Mouse (Mus musculus) midbrain, postnatal 0 days (tissue): ENCODE data around the gene Aqp8. TPM values are rescaled to one million over a fixed set of nuclear protein-coding genes. Genes with fewer than 3 reads are reported as not detected.

ENCODE experiments used
- ATAC-seq: fragments of 200-750 bp; cut with Nextera tagmentation; 2 replicates; pipeline ENCODE4 v1.8.0; 2017; ENCODE audit warnings: moderate number of reproducible peaks, mild to moderate bottlenecking, moderate TSS enrichment, moderate library complexity; ENCODE audit not compliant: low FRiP score
- DNase-seq: peaks from one replicate; pipeline ENCODE4 v3.0.0-alpha.2; 2015; ENCODE audit warnings: low spot score
- H3K27ac ChIP-seq: fragments of 300-500 bp; sonication (generic); 2 replicates; pipeline ENCODE4 v1.5.1; 2014; ENCODE audit warnings: low read depth, mild to moderate bottlenecking, low read length, mixed read lengths
- H3K27me3 ChIP-seq: fragments of 300-500 bp; sonication (generic); 2 replicates; pipeline ENCODE4 v1.6.1; 2014; ENCODE audit warnings: low read length, control low read depth, mixed read lengths; ENCODE audit not compliant: insufficient read depth
- H3K36me3 ChIP-seq: fragments of 300-500 bp; sonication (generic); 2 replicates; pipeline ENCODE4 v1.6.1; 2014; ENCODE audit warnings: low read length, control low read depth, mixed read lengths; ENCODE audit not compliant: insufficient read depth
- H3K4me1 ChIP-seq: fragments of 300-500 bp; sonication (generic); 2 replicates; pipeline ENCODE4 v1.6.1; 2014; ENCODE audit warnings: mild to moderate bottlenecking, control low read depth, antibody characterized with exemption, low read length, mixed read lengths; ENCODE audit not compliant: insufficient read depth
- H3K4me2 ChIP-seq: fragments of 300-500 bp; sonication (generic); 2 replicates; pipeline ENCODE4 v1.6.1; 2014; ENCODE audit warnings: low read depth, mild to moderate bottlenecking, low read length, mixed read lengths; ENCODE audit not compliant: poor library complexity, severe bottlenecking
- H3K4me3 ChIP-seq: fragments of 300-500 bp; sonication (generic); 2 replicates; pipeline ENCODE4 v1.5.1; 2014; ENCODE audit warnings: low read depth, mild to moderate bottlenecking, low read length, moderate library complexity
- H3K9ac ChIP-seq: fragments of 300-500 bp; sonication (generic); replicated peaks from 2 replicates; pipeline ENCODE4 v1.6.1; 2014; ENCODE audit warnings: mild to moderate bottlenecking, low read length, moderate library complexity, mixed read lengths; ENCODE audit not compliant: poor library complexity, severe bottlenecking
- H3K9me3 ChIP-seq: fragments of 300-500 bp; sonication (generic); 2 replicates; pipeline ENCODE4 v1.6.1; 2016; ENCODE audit warnings: low read length, control low read depth
- CTCF ChIP-seq: IDR thresholded peaks from 2 replicates; pipeline ENCODE4 v1.5.1; 2016; ENCODE audit warnings: antibody characterized with exemption, mild to moderate bottlenecking
- WGBS: fragments of 180-500 bp; shearing (Covaris S2); extraction: QIAGEN DNeasy Blood & Tissue Kit; methylation state at CpG from one replicate; pipeline ENCODE4 v1.1.7; 2014; 5-methylcytosine and 5-hydroxymethylcytosine counted together
- polyA plus RNA-seq: library from polyadenylated mRNA; unstranded; fragments of >200 nt; fragmentation: Nextera tagmentation; extraction: Ambion mirVana; gene quantifications from 2 replicates; pipeline ENCODE4 v1.2.1, GENCODE M21; 2015
- total RNA-seq: library from RNA; depleted of rRNA; stranded (reverse); fragments of >200 nt; gene quantifications from 2 replicates; pipeline ENCODE4 v1.2.3, GENCODE M21; 2014; rRNA removed

Aqp8 gene
- total RNA-seq: not detected in 2 replicates
- not detected in 2 replicates for polyA plus RNA-seq

DNA sequence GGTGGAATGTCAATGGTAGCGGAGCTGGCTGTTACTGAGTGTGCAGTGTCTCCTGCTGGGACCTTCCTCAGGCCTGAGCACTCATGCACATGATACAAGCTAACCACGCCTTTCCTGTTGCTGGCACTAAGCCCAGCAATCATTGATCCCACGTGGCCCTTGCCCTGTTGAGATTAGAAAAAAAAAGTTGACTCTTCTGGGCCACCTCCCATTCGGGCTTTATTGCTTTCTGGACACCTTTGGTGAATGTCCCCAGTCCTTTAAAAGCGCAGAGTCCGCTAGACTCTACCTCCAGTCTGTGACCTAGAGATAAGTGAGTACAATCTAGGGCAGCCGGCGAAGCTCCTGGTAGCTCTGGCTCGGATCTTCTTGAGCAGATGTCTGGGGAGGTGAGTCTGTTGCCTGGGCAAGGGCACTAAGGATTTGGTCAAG is at the start of gene Aqp8:
TSS of gene Aqp8 (plus strand) at position 222 of the 432 bp plus-strand sequence.
- Histone ChIP-seq H3K27me3 (no peaks in the 10 kb centered on the region), H3K9me3 (no peaks in the 10 kb centered on the region), H3K36me3 (no peaks in the 10 kb centered on the region), H3K27ac (no peak within 1 kb of the TSS), H3K4me3 (no peak within 1 kb of the TSS), H3K9ac (no peak within 1 kb of the TSS), H3K4me2 (no peak within 1 kb of the TSS), H3K4me1 (no peaks in the 10 kb centered on the region)
- WGBS: 72% methylated on average over 9 of the region's 9 CpGs
- DNase-seq (peak; percentile 44), ATAC-seq (no peak)
- TF ChIP-seq CTCF: no peak

DNA sequence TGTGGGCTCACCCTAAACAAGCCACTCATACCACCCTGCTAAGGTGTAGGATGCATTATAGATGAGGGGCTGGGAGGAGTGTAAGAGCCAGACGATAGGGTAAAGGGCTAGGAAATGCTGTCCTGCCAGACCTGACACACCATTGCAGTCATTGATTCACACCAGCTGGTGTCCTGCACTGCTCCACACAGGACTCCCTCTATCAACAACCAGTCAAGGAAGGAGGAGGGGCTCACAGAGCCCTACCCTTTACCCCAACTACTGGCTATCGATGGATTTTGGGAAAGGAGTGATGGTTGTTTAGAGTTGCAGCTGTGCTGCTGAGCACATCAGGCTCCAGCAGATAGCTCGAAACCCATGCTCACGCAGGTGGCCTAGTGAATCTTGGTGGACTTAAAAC is 45.3 kb upstream of the Aqp8 start:
- no peak for TF ChIP-seq CTCF
- ATAC-seq (no peak), DNase-seq (no peak)
- WGBS: 81% methylated on average over 4 of the region's 4 CpGs
- Histone ChIP-seq H3K4me3 (no peak overlapping the region), H3K36me3 (peaks cover 39% of the 10 kb centered on the region), H3K4me1 (no peaks in the 10 kb centered on the region), H3K27ac (no peak overlapping the region), H3K27me3 (no peaks in the 10 kb centered on the region), H3K9me3 (no peaks in the 10 kb centered on the region), H3K9ac (no peak overlapping the region), H3K4me2 (no peak overlapping the region)

DNA sequence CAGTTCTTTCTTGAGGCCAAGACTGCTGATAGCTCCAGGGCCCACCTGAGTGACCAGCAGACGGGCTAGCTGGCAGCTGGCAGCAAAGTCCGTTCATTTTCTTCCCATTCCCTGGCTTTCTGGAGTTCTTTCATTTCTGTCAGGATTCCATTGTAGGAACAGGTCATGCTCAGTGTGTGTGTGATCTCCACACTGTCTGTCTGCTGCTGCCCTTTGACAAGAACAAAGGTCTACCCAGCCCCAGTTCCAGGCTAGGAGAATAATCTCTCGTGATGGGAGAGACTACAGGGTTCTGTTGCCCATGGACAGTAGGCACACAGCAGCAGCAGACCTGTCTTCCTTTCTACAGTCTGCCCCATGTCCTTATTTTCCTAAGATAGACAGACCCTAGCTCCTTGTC is 44.4 kb upstream of the Aqp8 start:
- WGBS: 80% methylated on average over 3 of the region's 3 CpGs
- H3K36me3 ChIP-seq: peaks cover 43% of the 10 kb centered on the region

DNA sequence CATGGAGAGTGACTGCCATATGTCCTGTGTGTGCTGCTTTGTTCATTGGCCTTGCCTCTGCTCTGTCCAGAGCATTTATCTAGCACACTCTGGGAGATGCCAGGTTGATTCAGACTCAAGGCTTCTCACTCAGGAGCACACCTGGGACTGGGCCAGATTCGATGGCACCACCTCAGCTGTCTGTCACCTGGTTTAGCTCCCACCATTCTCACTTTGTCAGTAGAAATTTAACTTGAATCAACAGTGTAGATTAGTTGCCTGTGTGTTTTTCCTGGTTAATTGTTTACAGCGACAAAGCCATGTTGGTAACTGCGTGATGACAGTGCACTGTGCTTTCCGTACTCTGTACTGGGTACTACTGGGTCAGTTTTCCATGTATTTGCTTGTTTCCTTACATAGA is 42.1 kb upstream of the Aqp8 start:
- DNase-seq (peak; percentile 33), ATAC-seq (no peak)
- no peak overlapping the region for H3K27ac ChIP-seq
- WGBS: 94% methylated on average over 4 of the region's 4 CpGs
- peaks cover 59% of the 10 kb centered on the region for H3K36me3 ChIP-seq
- H3K4me3 ChIP-seq: no peak overlapping the region
- H3K27me3 ChIP-seq: no peaks in the 10 kb centered on the region
- H3K4me1 ChIP-seq: no peaks in the 10 kb centered on the region
- H3K9ac ChIP-seq: no peak overlapping the region
- H3K4me2 ChIP-seq: no peak overlapping the region
- no peaks in the 10 kb centered on the region for H3K9me3 ChIP-seq
- no peak for TF ChIP-seq CTCF

More for the DNA sequence above, 44.4 kb upstream of the Aqp8 start:
- no peak for DNase-seq
- TF ChIP-seq CTCF: no peak
- no peak overlapping the region for H3K4me3 ChIP-seq
- no peak overlapping the region for H3K27ac ChIP-seq
- no peak for ATAC-seq
- H3K4me1 ChIP-seq: no peaks in the 10 kb centered on the region
- H3K9ac ChIP-seq: no peak overlapping the region
- H3K4me2 ChIP-seq: no peak overlapping the region
- H3K9me3 ChIP-seq: no peaks in the 10 kb centered on the region
- no peaks in the 10 kb centered on the region for H3K27me3 ChIP-seq

DNA sequence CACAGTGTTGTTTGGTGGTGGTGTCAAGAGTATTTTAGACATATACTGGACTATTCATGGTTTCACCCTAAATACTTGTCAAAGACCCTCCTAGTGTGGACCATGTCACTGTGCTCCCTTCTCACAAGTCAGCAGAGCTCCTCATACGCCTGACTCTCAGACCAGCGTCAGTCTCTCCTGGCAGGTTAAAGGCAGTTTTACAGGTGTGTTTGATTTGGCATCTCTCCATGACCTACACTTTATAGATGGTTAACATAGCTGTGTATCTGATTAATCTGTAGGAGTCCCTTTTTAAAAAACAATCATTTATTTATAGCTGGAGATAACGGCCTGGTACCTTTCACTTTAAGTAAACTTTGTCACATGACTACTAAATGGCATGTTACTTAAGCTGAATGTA is 40.1 kb upstream of the Aqp8 start:
- H3K4me3 ChIP-seq: no peak overlapping the region
- no peak overlapping the region for H3K9ac ChIP-seq
- H3K9me3 ChIP-seq: no peaks in the 10 kb centered on the region
- 97% methylated on average over 3 of the region's 3 CpGs for WGBS
- no peak overlapping the region for H3K27ac ChIP-seq
- H3K4me1 ChIP-seq: no peaks in the 10 kb centered on the region
- no peak overlapping the region for H3K4me2 ChIP-seq
- H3K27me3 ChIP-seq: no peaks in the 10 kb centered on the region
- peaks cover 66% of the 10 kb centered on the region for H3K36me3 ChIP-seq
- DNase-seq (no peak), ATAC-seq (no peak)
- TF ChIP-seq CTCF: no peak

DNA sequence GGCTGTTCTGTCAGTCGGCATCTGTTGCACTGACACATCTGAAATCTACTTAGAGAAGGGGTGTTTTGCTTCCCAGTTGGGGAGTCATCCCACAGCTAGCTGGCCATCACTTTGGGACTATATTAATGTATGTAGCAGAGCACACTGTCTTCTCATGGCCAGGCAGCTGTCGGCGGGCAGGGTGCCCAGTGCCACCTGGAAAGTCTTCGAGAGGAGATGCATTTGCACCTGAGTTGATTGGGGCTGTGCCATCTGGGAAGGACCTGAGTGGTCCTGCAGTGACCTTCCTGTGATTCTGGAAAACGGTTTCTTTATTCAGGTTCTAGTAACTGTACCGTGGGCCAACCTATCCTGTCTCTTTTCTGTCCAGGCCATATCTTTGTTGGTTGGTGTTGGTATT is 37.8 kb upstream of the Aqp8 start:
- WGBS: 96% methylated on average over 6 of the region's 6 CpGs
- DNase-seq (no peak), ATAC-seq (no peak)
- Histone ChIP-seq H3K9me3 (no peaks in the 10 kb centered on the region), H3K4me2 (no peak overlapping the region), H3K27me3 (no peaks in the 10 kb centered on the region), H3K4me1 (no peaks in the 10 kb centered on the region), H3K36me3 (peaks cover 54% of the 10 kb centered on the region), H3K9ac (no peak overlapping the region), H3K27ac (no peak overlapping the region), H3K4me3 (no peak overlapping the region)
- no peak for TF ChIP-seq CTCF
